Mouse (Mus musculus) left cerebral cortex, postnatal 10 days (tissue): ENCODE results near the gene Gpr63. TPM values are rescaled to one million over a fixed set of nuclear protein-coding genes. Genes with fewer than 3 reads are reported as not detected.
"Not testable (repeated sequence)": the region's sequence is repeated elsewhere in the genome, so short reads cannot be mapped to it uniquely, and the experiment has no call there.

ENCODE experiments used
- DNase-seq, 2 experiments: peaks; one replicate each; pipeline ENCODE4 v3.0.0; 2021 to 2022; ENCODE audit warnings: low spot score in 2 of 2, mixed read lengths in 1 of 2; ENCODE audit errors: extremely low spot score in 1 of 2
- intact Hi-C: fragments of 180-260 bp; cut with DNase I; formaldehyde crosslinking; loops from one replicate; pipeline ENCODE4 v1.15.1; 2025
- total RNA-seq, 2 experiments: library from RNA; stranded (reverse); gene quantifications; 2 replicates each; pipeline ENCODE4 v1.2.3; 2021

The Gpr63 gene
- total RNA-seq, 2 experiments from 2014 or later = 27.7 to 29.5 TPM

DNA sequence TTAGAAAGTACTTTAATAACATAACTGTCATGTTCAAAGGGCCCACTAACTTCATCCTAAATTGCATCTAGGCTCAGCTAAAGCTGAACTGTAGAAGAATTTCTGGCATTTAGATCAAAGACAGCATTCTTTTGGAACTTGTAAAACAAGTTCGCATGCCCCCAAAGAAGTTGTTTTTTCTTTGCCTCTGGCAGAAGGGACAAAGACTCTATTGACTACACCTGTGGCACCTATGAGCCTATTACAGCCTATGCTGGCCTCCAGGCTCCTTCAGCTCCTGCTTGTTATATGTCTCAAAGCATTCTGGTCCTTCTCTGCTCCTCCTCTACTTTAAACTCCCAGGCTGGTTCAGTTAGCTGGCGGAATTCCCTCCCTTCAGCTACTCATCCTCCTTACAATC is 69.6 kb downstream of the Gpr63 start:
- intact Hi-C loops = no loop called here
- DNase-seq = no peak

DNA sequence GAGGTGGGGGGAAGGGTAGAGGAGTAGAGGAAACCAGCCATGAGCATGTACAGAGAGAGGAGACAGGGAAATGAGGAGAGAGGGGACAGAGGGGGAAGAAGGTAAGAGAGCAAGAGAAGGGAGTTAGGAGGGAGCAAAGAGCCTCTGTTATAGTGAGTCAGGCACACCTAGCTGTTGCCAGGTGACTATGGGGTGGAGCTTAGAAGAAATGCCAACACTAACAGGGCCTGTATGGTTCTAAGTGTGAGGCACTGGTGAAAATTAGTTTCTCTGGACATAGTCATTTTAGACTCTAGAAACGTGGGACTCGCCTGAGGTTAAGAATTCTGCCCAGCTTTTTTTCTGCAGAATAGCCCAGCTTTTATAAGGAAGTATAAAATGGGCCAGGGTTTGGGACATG is 71.1 kb downstream of the Gpr63 start:
- intact Hi-C loops = no loop called here
- no peak for DNase-seq

DNA sequence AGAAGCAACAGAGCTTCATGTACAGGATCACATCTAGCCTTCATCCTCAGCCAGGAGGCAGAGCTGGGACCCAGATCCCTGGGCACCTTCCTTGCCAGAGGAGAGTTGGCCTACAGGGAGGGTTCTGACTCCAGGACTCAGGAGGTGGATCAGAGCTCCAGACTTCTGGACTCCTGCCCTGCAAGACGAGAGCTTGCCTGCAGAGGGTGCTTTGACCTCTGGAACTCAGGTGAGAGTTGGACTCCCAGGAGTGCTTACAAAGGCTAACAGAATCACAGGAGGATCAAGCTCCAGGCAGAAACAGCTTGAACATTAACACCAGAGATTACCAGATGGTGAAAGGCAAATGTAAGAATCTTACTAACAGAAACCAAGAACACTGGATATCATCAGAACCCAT is 89.3 kb downstream of the Gpr63 start:
- DNase-seq, intact Hi-C loops: not testable (repeated sequence)

Other genes starting within 250 kb of the Gpr63 start
- gene Klhl32, start 115.3 kb upstream of the Gpr63 start, total RNA-seq = 10 to 100 TPM; 16.5 to 17.5 TPM
- 10 to 100 TPM; 31.5 to 32.3 TPM for gene Ndufaf4, start 68.3 kb upstream of the Gpr63 start, total RNA-seq